Mouse (Mus musculus) small intestine, adult 2 months (tissue): ENCODE data around the gene Kdm6b. TPM values are rescaled to one million over a fixed set of nuclear protein-coding genes. Genes with fewer than 3 reads are reported as not detected.

Experiments used
- H3K27ac ChIP-seq: fragments of 200-500 bp; 2 replicates; pipeline ENCODE4 v1.5.1; 2012; ENCODE audit warnings: low read depth, low read length, control low read depth, inconsistent platforms; ENCODE audit not compliant: insufficient read depth
- H3K27me3 ChIP-seq: fragments of 200-500 bp; 2 replicates; pipeline ENCODE4 v1.6.1; 2012; ENCODE audit warnings: mild to moderate bottlenecking, moderate library complexity, low read length, inconsistent platforms; ENCODE audit not compliant: control insufficient read depth, insufficient read depth
- H3K36me3 ChIP-seq: fragments of 200-500 bp; 2 replicates; pipeline ENCODE4 v1.6.1; 2012; ENCODE audit warnings: mild to moderate bottlenecking, low read length, control low read depth, inconsistent platforms; ENCODE audit not compliant: control insufficient read depth, insufficient read depth
- H3K4me1 ChIP-seq: fragments of 200-500 bp; 2 replicates; pipeline ENCODE4 v1.6.1; 2012; ENCODE audit warnings: low read length, inconsistent platforms, mixed read lengths; ENCODE audit not compliant: control insufficient read depth, insufficient read depth, insufficient read length
- H3K4me3 ChIP-seq: fragments of 200-500 bp; 2 replicates; pipeline ENCODE4 v1.5.1; 2012; ENCODE audit warnings: low read depth, mild to moderate bottlenecking, control low read depth, inconsistent platforms, low read length, moderate library complexity
- CTCF ChIP-seq: fragments of 200-500 bp; IDR thresholded peaks from 2 replicates; pipeline ENCODE4 v1.5.1; 2012; ENCODE audit warnings: low read depth, mild to moderate bottlenecking, control low read depth, inconsistent platforms, low read length, moderate library complexity, mixed read lengths; ENCODE audit not compliant: insufficient replicate concordance, insufficient read length; ENCODE audit errors: extremely low read depth
- POLR2A ChIP-seq: fragments of 200-500 bp; IDR thresholded peaks from 2 replicates; pipeline ENCODE4 v1.6.1; 2012; ENCODE audit warnings: low read depth, mild to moderate bottlenecking, control low read depth, inconsistent platforms, low read length, moderate library complexity
- WGBS: fragments of 180-500 bp; shearing (Covaris S2); methylation state at CpG from one replicate; pipeline ENCODE4 v1.1.7; 2018; 5-methylcytosine and 5-hydroxymethylcytosine counted together
- polyA plus RNA-seq: library from polyadenylated mRNA; depleted of rRNA; stranded (reverse); fragments of >200 nt; gene quantifications from 2 replicates; pipeline ENCODE4 v1.2.3, GENCODE M21; 2012; rRNA removed

Kdm6b gene
- 13.5 and 35.4 TPM in 2 replicates for polyA plus RNA-seq

GRCm38 (mm10) chr11:69413221-69414181 is at the start of gene Kdm6b:
Kdm6b (minus strand) TSS chr11:69413675.
- Histone ChIP-seq H3K4me3 (no peak within 1 kb of the TSS), H3K36me3 (no peaks in the 10 kb centered on the region), H3K27ac (peak within 1 kb of the TSS; percentile 63), H3K27me3 (no peaks in the 10 kb centered on the region), H3K4me1 (peaks cover 21% of the 10 kb centered on the region)
- TF ChIP-seq CTCF (no peak), POLR2A (peak; percentile 20; the same call in 1 of the 2 replicates)
- 27% methylated on average over 12 of the region's 12 CpGs for WGBS

- no peak overlapping the region for H3K4me3 ChIP-seq
- H3K36me3 ChIP-seq, result no peaks in the 10 kb centered on the region
- H3K27ac ChIP-seq, result no peak overlapping the region
- no peak for TF ChIP-seq POLR2A
- TF ChIP-seq CTCF, result no peak
- no peaks in the 10 kb centered on the region for H3K27me3 ChIP-seq
- WGBS, result 70% methylated on average over 5 of the region's 5 CpGs
- H3K4me1 ChIP-seq, result no peaks in the 10 kb centered on the region
These were observed 48.1 kb upstream of the Kdm6b start for GRCm38 (mm10) chr11:69461568-69461967.

- 67% methylated on average over 4 of the region's 4 CpGs for WGBS
- Histone ChIP-seq H3K4me3 (no peak overlapping the region), H3K27me3 (no peaks in the 10 kb centered on the region), H3K27ac (no peak overlapping the region), H3K4me1 (no peaks in the 10 kb centered on the region), H3K36me3 (no peaks in the 10 kb centered on the region)
- TF ChIP-seq CTCF (no peak), POLR2A (no peak)
These were observed 46.4 kb upstream of the Kdm6b start for GRCm38 (mm10) chr11:69459883-69460282.

- Histone ChIP-seq H3K27ac (no peak overlapping the region), H3K4me1 (no peaks in the 10 kb centered on the region), H3K36me3 (no peaks in the 10 kb centered on the region), H3K4me3 (no peak overlapping the region), H3K27me3 (no peaks in the 10 kb centered on the region)
- TF ChIP-seq CTCF, result no peak
- no peak for TF ChIP-seq POLR2A
- WGBS, result 65% methylated on average over 6 of the region's 6 CpGs
These were observed 43.6 kb upstream of the Kdm6b start for GRCm38 (mm10) chr11:69457006-69457579.

- WGBS, result 62% methylated on average over 23 of the region's 23 CpGs
- Histone ChIP-seq H3K27ac (no peak overlapping the region), H3K4me1 (no peaks in the 10 kb centered on the region), H3K36me3 (no peaks in the 10 kb centered on the region), H3K27me3 (no peaks in the 10 kb centered on the region), H3K4me3 (no peak overlapping the region)
- TF ChIP-seq POLR2A (no peak), CTCF (no peak)
These were observed 38.8 kb upstream of the Kdm6b start for GRCm38 (mm10) chr11:69452114-69452867.

- Histone ChIP-seq H3K27me3 (no peaks in the 10 kb centered on the region), H3K27ac (no peak overlapping the region), H3K4me3 (no peak overlapping the region), H3K4me1 (peaks cover 10% of the 10 kb centered on the region), H3K36me3 (no peaks in the 10 kb centered on the region)
- TF ChIP-seq POLR2A (no peak), CTCF (no peak)
- WGBS, result 96% methylated on average over 7 of the region's 7 CpGs
These were observed 33.8 kb upstream of the Kdm6b start for GRCm38 (mm10) chr11:69447299-69447698.
